Mouse (Mus musculus): ENCODE results near the gene Nrp1. TPM values are rescaled to one million over a fixed set of nuclear protein-coding genes. Genes with fewer than 3 reads are reported as not detected.

Nrp1 gene
- polyA plus RNA-seq, 1 experiment from 2014 or later, result 49.3 TPM

DNA sequence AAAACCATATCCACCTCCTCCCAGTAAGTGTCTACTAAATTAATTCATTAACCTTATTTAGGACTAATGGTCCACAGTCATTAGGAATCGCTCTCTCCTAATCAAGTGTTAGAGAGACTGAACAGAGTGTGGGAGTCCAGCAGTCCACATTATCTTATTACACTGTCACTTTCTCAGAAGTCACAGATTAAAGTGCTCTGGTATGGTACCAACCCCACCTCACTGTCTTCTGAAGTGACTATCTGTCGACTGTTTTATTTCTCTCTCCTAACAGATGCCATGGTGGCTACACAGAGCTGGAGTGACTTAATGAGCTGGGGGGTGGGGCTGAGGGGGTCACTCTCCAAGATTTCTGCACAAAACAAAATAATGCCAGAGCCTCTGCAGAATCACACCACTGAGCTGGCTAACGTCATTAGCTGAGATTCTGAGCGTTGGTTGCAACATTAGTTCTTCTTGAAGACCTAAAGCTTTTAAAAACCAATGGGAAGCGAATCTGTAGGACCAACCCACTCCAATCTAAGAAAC is 3.0 kb downstream of the Nrp1 start:
- Histone ChIP-seq H3K4me2 (ENCODE audit: low read depth, low read length) (peak overlapping the region; percentile 93), H3K27me3 (replicated peaks; ENCODE audit: control insufficient read depth, insufficient read depth, low read length) (no peaks in the 10 kb centered on the region), H3K9me3 (ENCODE audit: control insufficient read depth, low read length) (no peaks in the 10 kb centered on the region), H3K27ac (ENCODE audit: low read length) (peak overlapping the region; percentile 24; the same call in 1 of the 2 replicates), H3K9ac (ENCODE audit: low read depth, low read length) (peak overlapping the region; percentile 10; the same call in 1 of the 2 replicates), H3K4me1 (ENCODE audit: control insufficient read depth, insufficient read depth, low read length) (peaks cover 9% of the 10 kb centered on the region), H3K4me3 (ENCODE audit: low read length) (peak overlapping the region; percentile 71), H3K36me3 (ENCODE audit: control insufficient read depth, insufficient read depth, low read length) (no peaks in the 10 kb centered on the region)
- 46% methylated on average over 5 of the region's 5 CpGs for WGBS
- ATAC-seq, result no peak

DNA sequence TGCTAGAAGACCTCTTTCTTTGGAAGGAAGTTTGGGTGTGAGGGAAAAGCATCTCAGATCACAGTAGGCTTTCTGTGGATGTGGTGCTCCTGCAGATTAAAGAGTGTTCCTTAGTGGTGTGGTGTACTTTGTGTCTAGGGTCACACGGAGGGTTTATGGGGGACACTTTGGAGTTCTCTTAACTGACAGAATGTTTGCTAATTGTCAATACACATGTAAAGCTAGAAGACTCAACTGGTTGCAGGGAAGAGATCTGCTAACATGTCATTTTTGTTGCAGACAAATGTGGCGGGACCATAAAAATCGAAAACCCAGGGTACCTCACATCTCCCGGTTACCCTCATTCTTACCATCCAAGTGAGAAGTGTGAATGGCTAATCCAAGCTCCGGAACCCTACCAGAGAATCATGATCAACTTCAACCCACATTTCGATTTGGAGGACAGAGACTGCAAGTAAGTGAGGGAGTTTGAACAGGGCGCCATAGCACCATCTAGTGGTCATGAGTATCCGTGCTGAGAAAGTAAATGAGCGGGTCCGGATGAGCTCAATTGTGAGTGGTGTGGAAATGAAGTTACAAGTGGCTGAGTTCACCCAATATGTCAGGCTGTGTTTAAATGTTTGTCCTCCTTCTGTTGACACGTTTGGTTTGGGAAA is 4.7 kb downstream of the Nrp1 start:
- H3K27ac ChIP-seq (ENCODE audit: low read length), result no peak overlapping the region
- peaks cover 4% of the 10 kb centered on the region; the same call in 1 of the 2 replicates for H3K4me1 ChIP-seq (ENCODE audit: control insufficient read depth, insufficient read depth, low read length)
- no peaks in the 10 kb centered on the region for H3K36me3 ChIP-seq (ENCODE audit: control insufficient read depth, insufficient read depth, low read length)
- WGBS, result 8% methylated on average over 11 of the region's 11 CpGs
- peak overlapping the region; percentile 26 for H3K4me2 ChIP-seq (ENCODE audit: low read depth, low read length)
- no peak overlapping the region for H3K9ac ChIP-seq (ENCODE audit: low read depth, low read length)
- no peaks in the 10 kb centered on the region for H3K9me3 ChIP-seq (ENCODE audit: control insufficient read depth, low read length)
- ATAC-seq, result peak; percentile 40; the same call in 1 of the 2 replicates
- peak overlapping the region; percentile 10 for H3K4me3 ChIP-seq (ENCODE audit: low read length)
- H3K27me3 ChIP-seq (replicated peaks; ENCODE audit: control insufficient read depth, insufficient read depth, low read length), result no peaks in the 10 kb centered on the region

DNA sequence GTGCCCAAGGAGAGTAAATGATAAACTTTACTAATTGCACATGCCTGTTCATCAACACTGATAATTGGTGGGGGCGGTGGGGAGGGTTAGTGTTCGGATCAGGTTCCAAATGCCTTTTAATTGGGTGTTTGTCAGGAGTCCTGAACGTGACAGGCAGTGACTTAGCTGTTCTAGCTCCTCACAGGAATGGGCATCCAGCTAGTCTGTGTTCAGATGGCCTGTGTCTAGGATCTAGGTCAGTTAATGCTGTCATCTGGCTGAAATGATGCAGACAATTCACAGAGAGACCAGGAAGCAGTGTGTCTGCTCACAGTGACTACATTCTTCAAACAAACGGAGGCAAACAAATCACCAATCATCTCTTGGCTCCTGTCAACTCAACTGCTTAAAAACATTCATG is 12.1 kb downstream of the Nrp1 start:
- H3K9ac ChIP-seq (ENCODE audit: low read depth, low read length), result no peak overlapping the region
- no peaks in the 10 kb centered on the region for H3K9me3 ChIP-seq (ENCODE audit: control insufficient read depth, low read length)
- 41% methylated on average over 4 of the region's 4 CpGs for WGBS
- no peak overlapping the region for H3K4me3 ChIP-seq (ENCODE audit: low read length)
- H3K4me2 ChIP-seq (ENCODE audit: low read depth, low read length), result no peak overlapping the region
- H3K27me3 ChIP-seq (replicated peaks; ENCODE audit: control insufficient read depth, insufficient read depth, low read length), result no peaks in the 10 kb centered on the region
- no peak overlapping the region for H3K27ac ChIP-seq (ENCODE audit: low read length)
- no peak for ATAC-seq
- no peaks in the 10 kb centered on the region for H3K36me3 ChIP-seq (ENCODE audit: control insufficient read depth, insufficient read depth, low read length)
- H3K4me1 ChIP-seq (ENCODE audit: control insufficient read depth, insufficient read depth, low read length), result peaks cover 10% of the 10 kb centered on the region

- Histone ChIP-seq H3K27me3 (replicated peaks; ENCODE audit: control insufficient read depth, insufficient read depth, low read length) (no peaks in the 10 kb centered on the region), H3K9ac (ENCODE audit: low read depth, low read length) (no peak overlapping the region), H3K36me3 (ENCODE audit: control insufficient read depth, insufficient read depth, low read length) (no peaks in the 10 kb centered on the region), H3K4me3 (ENCODE audit: low read length) (no peak overlapping the region), H3K4me2 (ENCODE audit: low read depth, low read length) (no peak overlapping the region), H3K27ac (ENCODE audit: low read length) (no peak overlapping the region), H3K4me1 (ENCODE audit: control insufficient read depth, insufficient read depth, low read length) (peaks cover 10% of the 10 kb centered on the region), H3K9me3 (ENCODE audit: control insufficient read depth, low read length) (no peaks in the 10 kb centered on the region)
- WGBS, result 63% methylated on average over 6 of the region's 6 CpGs
- no peak for ATAC-seq
Measured at GRCm38 (mm10) chr8:128371026-128371425, 12.6 kb downstream of the Nrp1 start.

- 65% methylated on average over 3 of the region's 3 CpGs for WGBS
- H3K27me3 ChIP-seq (replicated peaks; ENCODE audit: control insufficient read depth, insufficient read depth, low read length), result no peaks in the 10 kb centered on the region
- no peaks in the 10 kb centered on the region for H3K36me3 ChIP-seq (ENCODE audit: control insufficient read depth, insufficient read depth, low read length)
- H3K4me2 ChIP-seq (ENCODE audit: low read depth, low read length), result no peak overlapping the region
- H3K27ac ChIP-seq (ENCODE audit: low read length), result no peak overlapping the region
- no peak overlapping the region for H3K4me3 ChIP-seq (ENCODE audit: low read length)
- H3K9me3 ChIP-seq (ENCODE audit: control insufficient read depth, low read length), result no peaks in the 10 kb centered on the region
- H3K9ac ChIP-seq (ENCODE audit: low read depth, low read length), result no peak overlapping the region
- peaks cover 10% of the 10 kb centered on the region for H3K4me1 ChIP-seq (ENCODE audit: control insufficient read depth, insufficient read depth, low read length)
- no peak for ATAC-seq
Measured at GRCm38 (mm10) chr8:128371789-128372188, 13.4 kb downstream of the Nrp1 start.

GRCm38 (mm10) chr8:128372724-128373123 is 14.3 kb downstream of the Nrp1 start:
- H3K4me2 ChIP-seq (ENCODE audit: low read depth, low read length), result no peak overlapping the region
- no peaks in the 10 kb centered on the region for H3K27me3 ChIP-seq (replicated peaks; ENCODE audit: control insufficient read depth, insufficient read depth, low read length)
- H3K9me3 ChIP-seq (ENCODE audit: control insufficient read depth, low read length), result no peaks in the 10 kb centered on the region
- ATAC-seq, result no peak
- no peaks in the 10 kb centered on the region for H3K36me3 ChIP-seq (ENCODE audit: control insufficient read depth, insufficient read depth, low read length)
- peaks cover 10% of the 10 kb centered on the region for H3K4me1 ChIP-seq (ENCODE audit: control insufficient read depth, insufficient read depth, low read length)
- no peak overlapping the region for H3K4me3 ChIP-seq (ENCODE audit: low read length)
- no peak overlapping the region for H3K27ac ChIP-seq (ENCODE audit: low read length)
- WGBS, result 80% methylated on average over 5 of the region's 5 CpGs
- no peak overlapping the region for H3K9ac ChIP-seq (ENCODE audit: low read depth, low read length)

- Histone ChIP-seq H3K9me3 (ENCODE audit: control insufficient read depth, low read length) (no peaks in the 10 kb centered on the region), H3K4me2 (ENCODE audit: low read depth, low read length) (no peak overlapping the region), H3K36me3 (ENCODE audit: control insufficient read depth, insufficient read depth, low read length) (no peaks in the 10 kb centered on the region), H3K27me3 (replicated peaks; ENCODE audit: control insufficient read depth, insufficient read depth, low read length) (no peaks in the 10 kb centered on the region), H3K4me1 (ENCODE audit: control insufficient read depth, insufficient read depth, low read length) (peaks cover 10% of the 10 kb centered on the region), H3K27ac (ENCODE audit: low read length) (no peak overlapping the region), H3K9ac (ENCODE audit: low read depth, low read length) (no peak overlapping the region), H3K4me3 (ENCODE audit: low read length) (no peak overlapping the region)
- WGBS, result 77% methylated on average over 6 of the region's 6 CpGs
- no peak for ATAC-seq
Measured at GRCm38 (mm10) chr8:128373418-128373817, 15.0 kb downstream of the Nrp1 start.

DNA sequence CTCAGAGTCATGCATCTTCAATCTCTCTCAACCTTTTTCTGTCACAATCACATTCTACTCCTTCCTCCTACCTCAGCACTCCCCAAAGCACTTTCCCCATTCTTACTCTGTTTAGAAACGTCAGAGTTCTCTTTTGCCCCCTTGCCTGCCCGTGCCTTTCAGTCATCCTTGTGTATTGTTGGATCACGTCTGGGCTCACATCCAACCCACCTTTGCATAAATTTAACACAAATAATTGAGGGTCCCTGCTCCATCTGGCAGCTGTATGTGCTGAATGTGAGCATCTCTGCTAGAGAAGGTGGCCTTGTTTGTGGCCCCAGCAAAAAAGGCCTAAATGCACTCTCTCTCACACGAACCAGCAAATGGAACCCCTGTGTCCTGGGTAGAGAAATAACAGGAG is 16.9 kb downstream of the Nrp1 start:
- Histone ChIP-seq H3K9ac (ENCODE audit: low read depth, low read length) (no peak overlapping the region), H3K9me3 (ENCODE audit: control insufficient read depth, low read length) (no peaks in the 10 kb centered on the region), H3K27me3 (replicated peaks; ENCODE audit: control insufficient read depth, insufficient read depth, low read length) (no peaks in the 10 kb centered on the region), H3K36me3 (ENCODE audit: control insufficient read depth, insufficient read depth, low read length) (no peaks in the 10 kb centered on the region), H3K4me1 (ENCODE audit: control insufficient read depth, insufficient read depth, low read length) (peaks cover 10% of the 10 kb centered on the region), H3K27ac (ENCODE audit: low read length) (no peak overlapping the region), H3K4me2 (ENCODE audit: low read depth, low read length) (no peak overlapping the region), H3K4me3 (ENCODE audit: low read length) (no peak overlapping the region)
- 56% methylated on average over 4 of the region's 4 CpGs for WGBS
- ATAC-seq, result no peak

- Histone ChIP-seq H3K9me3 (ENCODE audit: control insufficient read depth, low read length) (no peaks in the 10 kb centered on the region), H3K4me1 (ENCODE audit: control insufficient read depth, insufficient read depth, low read length) (peaks cover 7% of the 10 kb centered on the region; the same call in 1 of the 2 replicates), H3K36me3 (ENCODE audit: control insufficient read depth, insufficient read depth, low read length) (no peaks in the 10 kb centered on the region), H3K9ac (ENCODE audit: low read depth, low read length) (no peak overlapping the region), H3K4me3 (ENCODE audit: low read length) (no peak overlapping the region), H3K27ac (ENCODE audit: low read length) (no peak overlapping the region), H3K27me3 (replicated peaks; ENCODE audit: control insufficient read depth, insufficient read depth, low read length) (no peaks in the 10 kb centered on the region), H3K4me2 (ENCODE audit: low read depth, low read length) (no peak overlapping the region)
- 53% methylated on average over 3 of the region's 3 CpGs for WGBS
- ATAC-seq, result no peak
Measured at GRCm38 (mm10) chr8:128383176-128383575, 24.8 kb downstream of the Nrp1 start.

Measured in intestine, embryonic 16.5 days (tissue).